Mouse (Mus musculus) cerebellum, postnatal 25 days (tissue): Measurements from ENCODE around the gene Snd1.

Source experiments
- DNase-seq, 2 experiments: peaks; one replicate each; pipeline ENCODE4 v3.0.0; 2021; ENCODE audit warnings: mixed read lengths in 2 of 2

Snd1 gene

DNA sequence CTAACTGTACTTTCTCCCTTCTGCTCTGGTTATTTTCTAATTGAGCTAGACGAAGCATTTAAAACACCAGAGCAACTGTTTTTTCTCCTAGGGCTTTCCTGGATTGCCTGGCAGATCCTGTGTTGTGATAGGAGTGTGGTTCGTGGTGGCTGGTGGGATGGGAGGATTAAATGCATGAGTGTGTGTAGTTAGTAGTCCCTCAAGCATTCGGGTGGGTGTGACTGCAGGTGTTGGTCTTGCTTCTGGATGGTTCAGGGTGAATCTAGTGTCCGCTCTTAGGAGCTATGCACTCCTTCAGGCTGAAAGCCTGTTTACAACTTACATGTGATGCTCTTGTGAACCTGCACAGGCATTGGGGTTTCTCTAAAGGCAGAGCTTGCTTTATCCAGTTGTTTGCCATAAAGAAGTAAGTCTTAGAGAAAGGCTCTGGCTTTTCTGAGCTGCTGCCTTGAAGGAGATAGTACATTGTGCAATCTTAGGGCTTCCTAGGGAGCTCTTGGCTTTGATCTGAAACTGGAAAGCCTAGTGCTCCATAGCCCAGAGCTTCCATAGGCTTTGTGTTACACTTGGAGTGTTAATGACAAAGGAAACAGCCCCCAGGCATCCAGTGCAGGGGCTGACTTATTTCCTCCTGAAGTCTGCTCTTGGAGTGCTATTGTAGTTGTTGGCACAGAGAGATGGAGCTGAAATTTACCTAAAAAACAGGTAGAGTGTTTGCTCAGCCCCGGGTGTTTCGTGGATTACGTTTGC is 75.5 kb downstream of the Snd1 start:
- no peak for DNase-seq

- DNase-seq: no peak
Observed at GRCm38 (mm10) chr6:28554470-28554869, 79.5 kb downstream of the Snd1 start.

- no peak for DNase-seq
Observed at GRCm38 (mm10) chr6:28555002-28555401, 80.1 kb downstream of the Snd1 start.

DNA sequence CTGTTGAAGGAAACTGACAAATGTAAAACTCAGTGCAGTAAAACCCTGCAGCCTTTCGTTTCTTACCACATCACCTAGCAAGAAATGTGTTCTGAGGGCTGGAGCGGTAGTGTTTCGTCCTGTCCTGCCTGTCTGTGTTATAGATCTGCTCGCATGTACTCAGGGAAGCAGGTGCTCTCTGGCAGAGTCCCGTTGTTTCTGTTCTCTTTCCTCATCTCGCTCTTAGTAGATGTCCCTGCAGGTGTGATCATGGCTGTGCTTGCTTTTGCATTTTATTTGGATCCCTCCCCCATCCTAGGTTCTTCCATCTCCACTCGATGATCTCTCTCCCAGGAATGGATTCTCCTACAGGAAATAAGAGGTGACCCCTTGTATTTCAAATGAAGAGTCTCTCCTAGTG is 80.5 kb downstream of the Snd1 start:
- DNase-seq: no peak

DNA sequence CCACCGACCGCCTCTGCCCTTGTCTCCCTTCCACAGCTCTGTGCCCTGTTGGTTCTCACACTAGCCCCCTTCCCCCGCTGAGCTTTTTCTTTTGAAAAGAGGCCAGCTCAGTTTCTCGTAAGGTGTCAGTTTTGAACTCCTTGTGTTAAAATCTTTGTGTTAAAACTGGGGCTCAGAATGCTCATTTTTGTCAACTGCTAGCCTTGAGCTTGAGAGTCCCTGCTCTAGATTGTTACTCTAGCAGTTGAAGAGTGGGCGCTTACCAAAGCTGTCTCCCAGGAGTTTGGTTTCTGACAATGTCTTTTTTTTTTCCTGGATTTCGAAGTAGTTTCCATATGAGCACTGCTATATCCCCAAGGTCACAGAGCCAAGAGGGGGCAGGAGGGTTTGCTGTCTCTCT is 82.8 kb downstream of the Snd1 start:
- DNase-seq: no peak

DNA sequence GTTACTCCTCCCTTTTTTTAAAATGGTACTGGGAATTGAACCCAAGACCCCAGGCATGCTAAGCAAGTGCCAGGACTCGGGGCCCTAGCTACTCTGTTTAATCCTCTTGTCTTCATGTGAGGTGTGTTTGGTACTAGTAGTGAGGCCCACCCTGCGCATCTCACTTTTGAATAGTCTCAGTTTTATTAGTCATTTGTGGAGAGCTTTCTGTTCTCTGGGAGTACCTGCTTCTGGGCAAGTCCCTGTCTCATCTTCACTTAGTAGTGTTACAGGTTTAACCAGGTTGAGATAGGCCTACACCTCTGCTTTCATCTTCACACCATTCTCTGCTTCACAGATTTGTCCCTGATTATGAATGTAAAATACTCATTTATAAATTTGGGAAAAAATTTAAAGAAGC is 84.5 kb downstream of the Snd1 start:
- no peak for DNase-seq

DNA sequence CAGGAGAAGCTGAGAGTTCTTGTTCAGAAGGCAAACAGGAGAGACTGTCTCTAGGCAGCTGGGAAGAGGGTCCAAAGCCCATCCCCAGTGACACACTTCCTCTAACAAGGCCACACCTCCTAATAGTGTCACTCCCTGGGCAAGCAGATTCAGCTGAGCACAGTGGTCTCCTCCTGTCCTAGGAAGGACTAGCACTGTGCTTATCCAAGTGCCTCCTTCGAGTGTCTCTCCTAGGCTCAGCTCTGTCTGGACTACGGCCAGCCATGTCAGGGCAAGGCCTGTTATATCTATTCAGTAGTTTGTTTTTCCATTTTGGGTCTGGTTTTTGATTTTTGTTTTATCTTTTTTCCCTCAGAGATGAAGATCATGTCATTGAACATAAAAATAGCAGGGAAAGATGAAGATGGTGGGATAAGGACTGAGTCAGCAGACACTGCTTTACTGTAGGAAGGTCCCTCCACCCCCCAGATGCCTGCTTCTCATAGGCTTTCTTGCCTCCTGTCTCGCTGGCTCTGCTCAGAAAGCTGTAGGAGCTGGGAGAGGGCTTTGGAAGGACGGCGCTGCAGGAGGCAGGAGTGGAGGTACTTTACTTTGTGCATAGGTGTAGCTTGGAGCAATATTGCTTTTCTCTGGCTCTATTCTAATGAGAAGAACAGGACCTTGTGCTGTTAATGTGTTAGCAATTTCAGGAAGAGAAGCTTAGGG is 86.5 kb downstream of the Snd1 start:
- peak; percentile 37 to 62 for DNase-seq

GRCm38 (mm10) chr6:28562323-28563044 is 87.5 kb downstream of the Snd1 start:
- no peak for DNase-seq

GRCm38 (mm10) chr6:28567978-28568377 is 93.0 kb downstream of the Snd1 start:
- DNase-seq: no peak

GRCm38 (mm10) chr6:28571946-28572345 is 97.0 kb downstream of the Snd1 start:
- no peak for DNase-seq

DNA sequence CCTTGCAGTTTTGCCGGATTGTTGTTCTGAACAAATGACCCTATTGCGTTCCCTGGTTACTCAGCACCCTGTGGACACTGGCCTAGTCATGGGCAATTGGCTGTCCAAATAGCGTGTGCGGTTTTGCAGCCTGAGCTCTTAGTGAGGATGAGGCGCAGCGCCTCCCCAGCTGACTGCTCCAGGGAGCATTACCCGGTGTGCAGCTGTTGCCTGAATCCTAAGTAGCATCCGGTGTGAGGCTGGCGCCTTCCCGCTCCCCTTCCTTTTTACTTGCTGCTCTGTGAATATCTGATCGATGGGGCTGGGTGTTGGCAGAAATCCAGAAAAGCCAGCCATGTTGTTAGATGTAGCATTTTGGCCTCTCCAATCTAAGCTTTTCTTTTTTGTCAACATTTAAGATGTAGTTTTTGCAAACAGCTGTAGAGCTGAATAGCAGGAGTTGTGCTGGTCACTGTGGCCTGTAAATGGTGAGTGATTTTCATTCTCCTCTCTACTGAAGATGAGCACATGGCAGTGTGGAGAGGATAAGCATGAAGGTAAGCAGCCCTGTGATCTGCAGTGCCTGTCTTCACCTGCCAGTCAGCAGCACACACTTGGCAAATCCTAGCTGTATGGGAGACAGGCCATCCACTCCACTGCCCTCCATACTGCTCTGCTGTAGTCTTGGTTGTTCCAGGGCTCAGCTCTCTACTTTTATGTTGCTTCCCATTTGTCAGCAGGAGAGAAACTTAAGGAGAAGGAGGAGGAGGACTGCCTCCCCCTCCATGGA is 98.2 kb downstream of the Snd1 start:
- peak; percentile 18 to 31 for DNase-seq

GRCm38 (mm10) chr6:28576356-28577264 is 101.7 kb downstream of the Snd1 start:
- peak; percentile 37 to 59 for DNase-seq

- DNase-seq: no peak
Observed at GRCm38 (mm10) chr6:28582847-28583246, 107.9 kb downstream of the Snd1 start.

- no peak for DNase-seq
Observed at GRCm38 (mm10) chr6:28583399-28583798, 108.5 kb downstream of the Snd1 start.

- no peak for DNase-seq
Observed at GRCm38 (mm10) chr6:28586806-28587205, 111.9 kb downstream of the Snd1 start.

DNA sequence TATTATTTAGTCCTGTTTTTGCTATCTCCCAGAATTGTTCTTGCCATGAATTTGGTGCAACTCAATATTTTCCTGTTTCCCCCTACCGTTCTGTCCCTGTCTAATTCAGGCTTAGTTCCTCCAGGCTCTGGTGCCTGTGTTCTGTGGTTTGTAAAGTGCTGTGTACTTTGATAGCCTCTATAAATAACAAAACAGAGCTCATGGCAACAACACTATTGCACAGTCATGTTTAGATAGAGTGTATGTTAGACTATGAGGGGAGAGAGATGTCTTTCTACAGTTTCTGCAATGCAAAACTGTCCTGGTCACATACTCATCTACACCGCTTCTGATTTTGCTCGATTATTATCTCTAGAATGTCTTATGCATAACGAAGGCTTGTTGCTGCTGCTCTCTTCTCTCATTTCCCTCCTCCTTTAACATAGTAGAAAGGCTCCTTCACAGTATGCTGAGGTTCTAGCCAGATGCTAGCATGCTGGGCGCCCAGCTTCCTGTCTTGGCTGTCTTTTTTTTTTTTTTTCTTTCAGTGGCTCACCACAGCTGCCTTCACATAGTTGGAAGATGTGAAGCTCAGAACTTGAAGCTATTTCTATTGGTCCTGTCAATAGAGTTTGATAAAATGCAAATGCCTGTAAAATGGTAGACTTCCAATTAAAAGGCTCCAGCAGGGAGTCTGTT is 113.7 kb downstream of the Snd1 start:
- DNase-seq: no peak

- DNase-seq: no peak
Observed at GRCm38 (mm10) chr6:28592323-28592893, 117.5 kb downstream of the Snd1 start.

DNA sequence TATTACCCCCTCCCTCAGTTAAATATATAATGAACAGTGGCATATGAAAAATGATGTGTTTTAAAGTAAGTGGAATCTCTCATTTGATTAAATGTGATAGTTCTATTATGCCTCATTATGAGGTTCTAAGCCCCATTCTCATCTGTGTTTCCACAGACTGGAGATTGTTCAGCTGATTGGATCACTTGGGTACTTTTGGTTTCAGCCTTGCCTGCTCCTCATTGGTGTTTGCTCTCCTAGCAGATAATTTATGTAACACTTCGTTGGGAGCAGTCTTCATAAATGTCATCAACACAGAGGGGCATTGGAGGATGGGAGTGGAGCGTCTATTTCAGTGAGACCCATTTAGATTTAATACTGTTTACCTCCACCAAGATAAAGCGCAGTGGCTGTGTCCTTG is 118.8 kb downstream of the Snd1 start:
- no peak for DNase-seq

GRCm38 (mm10) chr6:28594759-28595158 is 119.8 kb downstream of the Snd1 start:
- DNase-seq: no peak

- DNase-seq: no peak
Observed at GRCm38 (mm10) chr6:28595231-28595630, 120.3 kb downstream of the Snd1 start.

- no peak for DNase-seq
Observed at GRCm38 (mm10) chr6:28597266-28597665, 122.3 kb downstream of the Snd1 start.
